Mouse (Mus musculus) heart, postnatal 4 days (tissue): ENCODE measurements around the gene Nab2. TPM values are rescaled to one million over a fixed set of nuclear protein-coding genes. Genes with fewer than 3 reads are reported as not detected.
"Not testable (repeated sequence)": the region's sequence is repeated elsewhere in the genome, so short reads cannot be mapped to it uniquely, and the experiment has no call there.

Experiments
- DNase-seq: peaks from one replicate; pipeline ENCODE4 v3.0.0; 2021
- total RNA-seq, 2 experiments: library from RNA; stranded (reverse); gene quantifications; 2 replicates each; pipeline ENCODE4 v1.2.3; 2021

Gene Nab2
- total RNA-seq, 2 experiments from 2014 or later, result 13.5 to 14.9 TPM

DNA sequence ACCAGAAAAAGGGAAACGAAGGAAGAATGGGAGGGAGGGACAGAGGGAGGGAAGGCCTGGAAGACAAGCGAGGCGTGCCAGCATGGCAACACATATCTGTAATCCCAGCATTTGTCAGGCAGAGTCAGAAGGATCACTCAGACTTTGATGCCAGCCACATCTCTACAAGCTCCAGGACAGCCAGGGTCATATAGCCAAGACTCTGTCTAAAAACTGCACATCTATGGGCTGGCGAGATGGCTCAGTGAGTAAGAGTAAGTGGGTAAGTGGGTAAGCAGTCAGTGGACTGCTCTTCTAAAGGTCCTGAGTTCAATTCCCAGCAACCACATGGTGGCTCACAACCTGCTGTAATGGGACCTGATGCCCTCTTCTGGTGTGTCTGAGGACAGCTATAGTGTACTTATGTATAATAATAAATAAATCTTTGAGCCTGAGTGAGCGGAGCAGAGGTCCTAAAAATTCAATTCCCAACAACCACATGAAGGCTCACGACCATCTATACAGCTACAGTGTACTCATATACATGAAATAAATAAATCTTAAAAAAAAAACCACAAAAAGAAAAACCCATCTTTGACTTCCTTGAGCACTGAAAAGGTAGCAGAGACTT lies 5.8 kb upstream of the Nab2 start:
- no peak for DNase-seq

DNA sequence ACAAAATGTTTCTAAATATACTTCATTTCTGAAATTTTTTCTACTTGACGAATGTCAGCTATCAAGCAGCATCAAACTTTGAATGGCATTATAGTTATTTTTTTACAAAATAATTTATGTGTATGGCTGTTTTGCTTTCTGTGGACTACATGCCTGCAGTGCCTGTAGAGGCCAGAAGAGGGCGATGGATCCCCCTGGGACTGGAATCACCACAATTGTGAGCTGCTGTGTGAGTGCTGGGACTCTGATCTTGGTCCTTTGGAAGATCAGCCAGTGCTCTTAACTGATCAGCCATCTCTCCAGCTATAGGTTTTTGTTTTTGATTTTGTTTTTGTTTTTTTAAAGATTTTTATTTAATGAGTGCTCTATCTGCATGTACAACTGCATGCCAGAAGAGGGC lies 2.9 kb upstream of the Nab2 start:
- DNase-seq, result peak; percentile 55

DNA sequence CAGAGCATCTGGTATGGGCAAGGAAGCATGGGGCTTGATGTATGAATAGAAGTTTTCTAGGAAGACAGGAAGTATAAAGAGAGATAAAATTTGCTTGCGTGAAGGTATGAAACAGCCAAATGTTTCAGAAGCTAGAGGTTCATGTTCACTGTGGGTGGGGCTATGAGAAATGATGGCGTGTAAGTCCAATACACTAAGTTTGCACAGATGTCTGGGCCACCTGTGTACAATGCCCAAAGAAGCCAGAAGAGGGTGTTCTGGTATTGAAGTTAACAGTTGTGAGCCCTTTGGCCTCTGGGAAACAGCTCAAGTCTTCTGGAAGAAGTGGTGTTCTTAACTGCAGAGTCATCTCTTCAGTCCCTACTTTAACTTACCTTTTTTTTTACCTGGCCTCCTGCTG lies 1.8 kb upstream of the Nab2 start:
- DNase-seq, result no peak

DNA sequence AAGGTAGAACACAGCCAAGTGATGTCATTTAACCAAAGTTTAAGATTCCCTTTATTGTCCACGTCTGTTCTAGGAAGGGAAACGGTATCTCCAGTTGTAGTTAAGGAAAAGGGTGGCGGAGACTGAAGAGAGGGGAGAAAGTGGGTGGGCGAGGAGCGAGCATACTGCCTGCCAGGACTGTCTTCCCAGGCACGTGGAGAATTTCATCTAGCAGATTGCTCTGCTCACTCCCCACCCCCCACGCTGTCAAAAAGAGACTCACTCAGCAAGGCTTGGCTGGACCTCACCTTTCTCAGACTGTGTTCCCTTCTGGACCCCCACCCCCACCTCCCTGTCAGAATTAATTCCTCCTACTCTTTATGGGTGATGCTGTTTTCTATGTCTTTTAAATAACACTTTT lies 802 bp upstream of the Nab2 start:
- peak; percentile 59 for DNase-seq

- DNase-seq, result peak; percentile 91
Measured at GRCm38 (mm10) chr10:127667269-127668092, 887 bp downstream of the Nab2 start.

- peak; percentile 88 for DNase-seq
Measured at GRCm38 (mm10) chr10:127666501-127667268, 1.7 kb downstream of the Nab2 start, which contains the start of gene Nemp1. Nemp1 (plus strand) TSS chr10:127666901.

DNA sequence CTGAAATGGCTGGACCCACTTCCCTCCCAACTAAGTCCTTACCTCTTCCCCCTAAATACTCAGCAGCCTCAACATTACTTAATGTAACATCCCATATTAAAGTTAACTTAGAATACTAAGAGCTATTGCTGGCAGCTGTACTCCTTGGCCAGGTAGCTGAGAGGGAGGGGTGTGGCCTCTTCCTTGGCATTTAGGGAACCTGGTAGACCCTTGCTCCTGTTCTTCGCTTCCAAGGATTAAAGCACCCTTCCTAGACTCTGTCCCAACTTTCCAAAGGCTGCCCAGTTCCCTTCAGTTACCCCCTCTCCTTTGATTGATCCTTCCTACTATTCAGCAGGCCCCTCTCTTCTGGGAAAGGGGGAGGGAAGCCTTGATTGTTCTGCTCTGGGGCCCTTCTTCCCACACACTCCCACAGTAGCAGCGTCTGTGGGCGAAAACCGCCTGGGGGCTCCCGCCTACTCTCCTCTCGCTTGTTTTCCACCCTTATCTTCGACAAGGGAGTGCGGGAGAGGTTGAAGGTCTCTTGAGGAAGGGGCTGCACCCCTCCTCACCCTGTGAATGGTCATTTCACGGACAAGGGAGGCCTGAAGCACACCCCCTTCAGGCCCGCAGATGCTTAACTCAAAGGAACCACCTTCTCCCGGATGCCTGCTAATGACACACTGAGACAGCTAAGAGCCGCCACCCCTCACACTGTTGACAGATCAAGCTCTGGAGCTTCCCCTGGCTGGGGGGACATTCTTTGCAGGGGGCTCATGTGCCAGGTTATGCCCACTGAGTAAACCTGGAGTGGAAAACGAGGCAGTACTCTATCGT lies 2.8 kb downstream of the Nab2 start:
- no peak for DNase-seq

DNA sequence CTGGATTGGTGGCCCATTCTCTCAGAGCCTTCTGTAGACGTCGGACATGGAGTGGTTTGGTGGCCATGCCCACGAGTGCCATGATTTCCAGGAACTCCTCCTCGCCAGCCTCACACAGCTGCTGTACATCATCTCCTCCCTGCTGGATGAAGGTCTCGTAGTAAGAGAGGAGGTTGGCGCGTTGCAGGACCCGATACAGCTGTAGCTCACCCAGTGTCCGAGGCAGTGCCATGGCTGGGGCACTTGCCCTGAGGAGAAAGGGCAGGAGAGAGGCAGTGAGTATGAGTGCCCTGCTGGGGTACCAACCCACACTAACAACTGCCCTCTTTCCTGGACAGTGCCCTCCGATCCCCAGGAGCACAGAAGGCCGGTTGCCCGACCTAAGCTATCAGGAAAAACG lies 3.5 kb downstream of the Nab2 start:
- DNase-seq, result no peak

DNA sequence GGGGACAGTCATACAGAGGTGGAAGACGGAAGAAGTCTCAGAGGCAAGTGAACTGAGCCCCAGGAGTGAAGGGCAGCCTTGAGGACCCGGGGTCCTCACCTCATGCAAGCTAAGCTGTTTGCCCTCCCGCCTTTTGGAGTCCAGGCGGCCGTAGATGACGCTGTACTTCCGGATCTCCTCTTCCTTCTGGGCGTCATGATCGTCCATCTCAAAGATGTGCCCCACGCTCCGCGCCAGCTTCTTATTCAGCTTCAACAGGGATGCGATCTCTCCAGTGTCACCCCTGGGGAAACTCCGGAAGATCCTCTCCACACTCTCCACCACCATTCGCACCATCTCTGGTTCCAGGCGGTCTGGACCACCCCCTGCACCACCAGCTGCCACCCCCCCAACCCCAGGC lies 4.2 kb downstream of the Nab2 start:
- no peak for DNase-seq

GRCm38 (mm10) chr10:127663590-127663989 lies 4.8 kb downstream of the Nab2 start:
- no peak for DNase-seq

DNA sequence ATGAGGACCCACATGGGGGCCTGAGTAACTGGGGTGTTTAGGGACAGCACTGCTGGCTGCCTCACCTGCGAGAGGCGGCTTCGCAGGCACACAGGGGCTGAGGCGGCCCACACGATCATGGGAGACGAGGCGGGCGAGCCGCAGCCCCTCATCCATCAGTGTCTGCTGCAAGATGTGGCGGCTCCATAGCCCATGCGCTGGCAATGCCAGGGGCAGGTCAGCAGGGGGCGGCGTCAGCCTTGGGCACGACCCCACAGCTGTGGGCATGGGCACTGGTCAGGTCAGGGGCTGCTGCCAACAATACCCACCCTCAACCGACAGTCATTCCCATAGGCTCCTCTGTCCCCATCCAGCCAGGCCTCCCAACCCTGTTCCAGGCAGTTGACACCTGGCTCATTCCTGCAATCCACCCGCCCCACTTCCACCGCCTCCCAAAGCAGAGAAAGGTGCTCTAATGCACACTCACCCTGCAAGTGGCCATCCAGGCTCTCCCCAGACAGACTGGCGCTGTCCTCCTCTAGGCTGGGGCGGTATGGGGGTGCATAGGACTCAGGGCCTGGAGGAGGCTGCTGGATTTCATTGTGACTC lies 5.6 kb downstream of the Nab2 start:
- DNase-seq, result peak; percentile 55

DNA sequence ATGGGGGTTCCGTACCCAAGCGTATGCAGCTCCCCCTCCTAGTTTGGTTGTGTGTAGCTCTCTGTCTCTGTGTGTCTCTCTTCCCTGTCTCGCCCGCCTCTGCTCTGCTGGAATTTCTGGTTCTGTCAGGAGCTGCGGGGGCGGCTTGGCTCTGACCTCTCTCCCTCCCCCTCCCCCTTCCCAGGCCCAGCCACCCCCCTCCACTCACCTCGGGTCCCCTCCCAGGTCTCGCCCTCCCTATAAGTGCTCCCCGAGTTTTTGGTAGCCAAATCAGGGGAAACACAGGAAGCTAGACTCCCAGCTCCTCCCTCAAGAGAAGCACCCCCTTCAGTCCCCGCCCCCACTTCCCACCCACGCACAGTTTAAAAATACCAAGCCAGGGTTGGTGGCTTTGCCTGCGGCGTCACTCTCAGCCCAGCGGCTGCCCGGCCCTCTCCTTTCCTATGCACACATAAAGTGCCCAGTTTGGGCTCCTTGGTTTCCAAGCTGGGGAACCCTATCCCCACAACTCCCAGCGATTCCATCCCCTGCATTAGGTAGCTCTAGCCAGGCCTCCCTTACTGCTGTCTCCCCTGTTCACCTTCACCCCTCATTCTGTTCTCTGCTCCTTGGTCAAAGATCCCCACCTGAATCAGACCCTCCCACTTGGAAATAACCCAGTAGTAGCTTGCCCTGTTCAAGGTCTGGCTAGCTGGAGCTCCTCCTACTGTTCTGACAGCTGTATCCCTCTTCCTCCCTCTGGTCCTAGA lies 6.3 kb downstream of the Nab2 start:
- peak; percentile 80 for DNase-seq

DNA sequence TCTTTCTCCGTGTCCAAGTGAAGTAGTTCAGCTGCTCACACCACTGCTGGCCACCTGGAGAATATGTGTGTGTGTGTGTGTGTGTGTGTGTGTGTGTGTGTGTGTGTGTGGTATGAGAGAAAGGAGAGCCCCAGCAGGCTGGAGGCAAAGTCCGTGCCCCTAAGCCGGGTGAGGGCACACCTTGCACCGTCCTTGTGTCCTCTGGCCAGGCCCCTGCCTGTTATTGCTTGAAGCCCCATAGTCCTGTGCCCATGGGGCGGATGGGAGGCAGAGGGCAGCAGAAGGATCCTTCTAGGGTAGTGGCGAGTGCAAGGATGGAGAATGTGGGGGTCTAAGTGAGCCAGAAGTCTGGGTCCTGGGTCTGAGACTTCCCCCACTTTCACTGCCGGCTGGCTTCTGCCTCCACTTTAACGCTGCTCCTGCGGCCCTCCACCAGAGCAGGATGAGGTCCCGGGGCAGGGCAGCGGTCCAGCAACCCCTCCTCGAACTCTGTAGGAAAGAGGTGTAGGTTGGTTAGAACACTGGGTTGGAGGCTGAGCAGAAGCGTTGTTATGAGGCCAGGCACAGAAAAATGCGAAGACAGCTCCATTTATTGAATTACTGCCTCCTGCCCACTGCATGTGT lies 7.0 kb downstream of the Nab2 start:
- DNase-seq, result peak; percentile 52

GRCm38 (mm10) chr10:127659551-127659950 lies 8.8 kb downstream of the Nab2 start:
- DNase-seq, result no peak

- no peak for DNase-seq
Measured at GRCm38 (mm10) chr10:127658076-127658475, 10.3 kb downstream of the Nab2 start.

DNA sequence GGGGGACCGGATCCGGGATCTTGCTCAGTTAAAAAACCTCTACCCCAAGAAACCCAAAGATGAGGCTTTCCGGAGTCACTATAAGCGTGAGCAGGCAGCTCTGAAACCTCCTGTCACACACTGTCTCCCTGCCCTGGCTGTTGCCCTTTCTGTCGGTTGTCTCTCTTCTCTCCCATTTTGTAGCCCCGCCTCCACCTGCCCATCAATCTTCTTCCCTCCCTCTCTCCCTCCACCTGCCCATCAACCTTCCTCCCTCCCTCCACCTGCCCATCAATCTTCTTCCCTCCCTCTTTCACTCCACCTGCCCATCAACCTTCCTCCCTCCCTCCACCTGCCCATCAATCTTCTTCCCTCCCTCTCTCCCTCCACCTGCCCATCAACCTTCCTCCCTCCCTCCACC lies 10.8 kb downstream of the Nab2 start:
- DNase-seq, result not testable (repeated sequence)

DNA sequence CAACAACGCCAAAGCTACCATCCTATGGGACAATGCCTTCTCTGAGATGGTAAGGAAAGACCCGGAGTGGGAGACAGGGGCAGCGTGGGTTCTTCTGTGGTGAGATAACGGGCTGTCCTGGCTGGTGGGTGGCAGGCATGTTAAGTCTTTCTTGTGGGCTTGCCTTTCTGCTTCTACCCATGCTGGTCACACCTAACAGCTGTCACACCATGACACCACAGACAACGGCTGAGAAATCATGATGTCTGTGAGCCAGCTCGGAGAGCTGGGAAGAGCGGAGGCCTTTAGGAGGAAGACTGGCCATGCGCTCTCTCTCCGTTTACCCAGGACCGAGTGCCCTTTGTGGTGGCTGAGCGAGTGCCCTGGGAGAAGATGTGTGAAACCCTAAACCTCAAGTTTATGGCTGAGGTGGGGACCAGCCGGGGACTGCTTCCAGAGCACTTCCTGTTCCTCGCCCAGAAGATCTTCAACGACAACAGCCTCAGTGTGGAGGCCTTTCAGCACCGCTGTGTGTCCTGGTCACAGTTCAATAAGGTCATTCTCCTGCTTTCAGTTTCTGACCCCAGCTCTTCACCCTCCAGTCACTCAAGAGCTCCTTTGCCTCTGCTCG lies 13.3 kb downstream of the Nab2 start:
- DNase-seq, result no peak

DNA sequence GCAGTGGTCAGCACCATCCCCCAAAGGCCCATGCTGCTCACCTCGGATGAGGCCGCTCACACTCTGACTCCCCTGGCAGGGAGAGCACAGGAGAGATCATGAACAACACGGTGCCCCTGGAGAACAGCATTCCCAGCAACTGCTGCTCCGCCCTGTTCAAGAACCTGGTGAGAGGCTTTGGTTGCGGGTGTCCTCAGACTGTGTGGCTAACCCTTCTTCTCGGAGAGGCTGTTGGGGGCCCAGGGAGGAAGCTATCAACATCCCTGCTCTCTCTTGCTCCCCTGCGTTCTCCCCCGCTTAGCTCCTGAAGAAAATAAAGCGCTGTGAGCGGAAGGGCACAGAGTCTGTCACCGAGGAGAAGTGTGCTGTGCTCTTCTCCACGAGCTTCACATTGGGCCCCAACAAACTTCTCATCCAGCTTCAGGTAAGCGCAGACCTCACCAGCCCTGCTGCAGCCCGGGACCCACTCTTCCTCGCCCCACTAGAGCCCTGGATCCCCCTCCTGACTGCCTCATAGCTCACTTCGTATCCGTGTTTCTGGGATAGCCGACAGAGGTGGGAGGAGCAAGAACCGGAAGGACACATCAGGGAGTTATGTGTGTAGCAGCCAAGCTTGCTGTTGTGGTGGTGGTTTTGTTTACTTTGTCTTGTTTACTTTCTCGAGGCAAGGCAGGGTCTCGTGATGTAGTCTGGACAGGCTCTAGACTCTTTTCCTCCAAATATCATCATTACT lies 15.3 kb downstream of the Nab2 start:
- no peak for DNase-seq

GRCm38 (mm10) chr10:127645791-127646190 lies 22.6 kb downstream of the Nab2 start:
- no peak for DNase-seq
